Mouse (Mus musculus) stomach, embryonic 16.5 days (tissue): ENCODE results near the gene Usp29. TPM values are rescaled to one million over a fixed set of nuclear protein-coding genes. Genes with fewer than 3 reads are reported as not detected.
"Not testable (repeated sequence)": the region's sequence is repeated elsewhere in the genome, so short reads cannot be mapped to it uniquely, and the experiment has no call there.

ENCODE experiments used
- ATAC-seq: fragments of 200-750 bp; cut with Nextera tagmentation; 2 replicates; pipeline ENCODE4 v1.8.0; 2017; ENCODE audit warnings: moderate number of reproducible peaks, moderate TSS enrichment; ENCODE audit not compliant: insufficient read depth, low FRiP score
- H3K27ac ChIP-seq: fragments of 300-500 bp; sonication (generic); 2 replicates; pipeline ENCODE4 v1.5.1; 2014; ENCODE audit warnings: low read length
- H3K27me3 ChIP-seq: fragments of 300-500 bp; sonication (generic); 2 replicates; pipeline ENCODE4 v1.6.1; 2014; ENCODE audit warnings: low read length, control low read depth, mixed read lengths; ENCODE audit not compliant: control insufficient read depth, insufficient read depth
- H3K36me3 ChIP-seq: fragments of 300-500 bp; sonication (generic); 2 replicates; pipeline ENCODE4 v1.6.1; 2014; ENCODE audit warnings: low read length; ENCODE audit not compliant: control insufficient read depth, insufficient read depth
- H3K4me1 ChIP-seq: fragments of 300-500 bp; sonication (generic); 2 replicates; pipeline ENCODE4 v1.6.1; 2014; ENCODE audit warnings: low read length, control low read depth, mixed read lengths; ENCODE audit not compliant: control insufficient read depth, insufficient read depth
- H3K4me2 ChIP-seq: fragments of 300-500 bp; sonication (generic); 2 replicates; pipeline ENCODE4 v1.6.1; 2014; ENCODE audit warnings: low read depth, low read length, mixed read lengths
- H3K4me3 ChIP-seq: fragments of 300-500 bp; sonication (generic); replicated peaks from 2 replicates; pipeline ENCODE4 v1.5.1; 2014; ENCODE audit warnings: mild to moderate bottlenecking, low read length
- H3K9ac ChIP-seq: fragments of 300-500 bp; sonication (generic); 2 replicates; pipeline ENCODE4 v1.6.1; 2014; ENCODE audit warnings: low read length
- H3K9me3 ChIP-seq: fragments of 300-500 bp; sonication (generic); replicated peaks from 2 replicates; pipeline ENCODE4 v1.6.1; 2016; ENCODE audit warnings: low read length, control low read depth; ENCODE audit not compliant: control insufficient read depth
- WGBS: fragments of 180-500 bp; shearing (Covaris S2); extraction: QIAGEN DNeasy Blood & Tissue Kit; methylation state at CpG from one replicate; pipeline ENCODE4 v1.1.7; 2014; 5-methylcytosine and 5-hydroxymethylcytosine counted together
- polyA plus RNA-seq: library from polyadenylated mRNA; unstranded; fragments of >200 nt; fragmentation: Nextera tagmentation; extraction: Ambion mirVana; gene quantifications from 2 replicates; pipeline ENCODE4 v1.2.1, GENCODE M21; 2015

Usp29 gene
- polyA plus RNA-seq, 1 experiment from 2014 or later, result 5.6 TPM

DNA sequence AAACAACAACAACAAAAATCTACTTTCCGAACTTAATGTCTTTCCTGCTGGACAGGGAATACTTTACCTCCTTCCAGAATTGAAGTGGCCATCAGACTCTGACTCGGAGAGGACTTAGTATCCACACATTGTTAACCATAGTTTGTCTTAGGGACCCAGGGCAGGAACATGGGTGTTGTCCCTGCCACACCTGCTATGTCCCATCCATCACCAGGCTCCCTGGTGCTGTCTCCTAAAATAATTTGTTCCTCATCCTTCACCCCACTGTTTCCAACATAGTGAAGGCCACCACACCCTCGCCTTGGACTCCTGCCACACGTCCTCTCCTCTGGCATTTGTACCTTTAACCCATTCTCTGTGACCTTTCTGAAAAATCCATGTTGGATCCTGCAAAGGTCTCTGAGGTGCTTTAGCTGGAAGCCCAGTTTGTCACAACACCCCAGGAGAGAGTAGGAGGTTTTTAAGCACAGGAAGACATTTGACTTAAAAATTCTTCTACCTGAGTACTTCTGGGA lies 26.5 kb downstream of the Usp29 start:
- no peaks in the 10 kb centered on the region for H3K4me1 ChIP-seq
- H3K9ac ChIP-seq, result no peak overlapping the region
- no peak overlapping the region for H3K4me3 ChIP-seq
- ATAC-seq, result no peak
- no peak overlapping the region for H3K27ac ChIP-seq
- 68% methylated on average over 4 of the region's 4 CpGs for WGBS
- H3K36me3 ChIP-seq, result no peaks in the 10 kb centered on the region
- H3K4me2 ChIP-seq, result no peak overlapping the region
- no peaks in the 10 kb centered on the region for H3K27me3 ChIP-seq
- H3K9me3 ChIP-seq, result no peaks in the 10 kb centered on the region

DNA sequence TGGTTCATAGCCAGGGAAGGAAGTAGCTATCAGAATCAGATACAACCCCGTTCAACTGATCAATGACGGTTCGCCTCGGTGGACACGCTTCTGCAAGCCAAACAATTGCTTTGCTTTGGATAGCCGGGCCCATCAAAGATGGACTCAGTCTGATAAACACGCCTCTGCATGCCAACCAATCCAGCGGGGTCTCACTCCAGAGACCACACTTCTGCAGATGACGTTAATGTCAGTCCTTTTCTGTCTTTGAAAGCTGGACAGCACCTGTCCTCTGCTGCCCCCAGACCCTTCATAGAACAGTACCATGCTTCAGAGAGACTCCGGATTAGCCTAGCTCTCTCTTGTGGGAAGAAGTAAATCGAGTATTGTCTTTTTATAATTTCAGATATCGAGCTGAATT lies 29.3 kb downstream of the Usp29 start:
- no peak overlapping the region for H3K27ac ChIP-seq
- H3K4me2 ChIP-seq, result no peak overlapping the region
- no peaks in the 10 kb centered on the region for H3K9me3 ChIP-seq
- H3K4me3 ChIP-seq, result no peak overlapping the region
- H3K36me3 ChIP-seq, result no peaks in the 10 kb centered on the region
- H3K9ac ChIP-seq, result no peak overlapping the region
- 73% methylated on average over 12 of the region's 12 CpGs for WGBS
- H3K4me1 ChIP-seq, result no peaks in the 10 kb centered on the region
- no peaks in the 10 kb centered on the region for H3K27me3 ChIP-seq
- ATAC-seq, result no peak

- Histone ChIP-seq H3K4me1 (0 out of 2 replicates have a peak, but pooled peaks cover under 1% of the 10 kb centered on the region), H3K4me3 (no peak overlapping the region), H3K9me3 (no peaks in the 10 kb centered on the region), H3K27ac (no peak overlapping the region), H3K9ac (no peak overlapping the region), H3K4me2 (no peak overlapping the region), H3K36me3 (no peaks in the 10 kb centered on the region), H3K27me3 (no peaks in the 10 kb centered on the region)
- WGBS, result 62% methylated on average over 6 of the region's 6 CpGs
- ATAC-seq, result no peak
Observed at GRCm38 (mm10) chr7:6760170-6760569, 29.8 kb downstream of the Usp29 start.

- Histone ChIP-seq H3K27me3 (no peaks in the 10 kb centered on the region), H3K4me3 (no peak overlapping the region), H3K27ac (no peak overlapping the region), H3K9me3 (no peaks in the 10 kb centered on the region), H3K9ac (no peak overlapping the region), H3K36me3 (no peaks in the 10 kb centered on the region), H3K4me1 (peaks cover 9% of the 10 kb centered on the region), H3K4me2 (no peak overlapping the region)
- no peak for ATAC-seq
- 47% methylated on average over 5 of the region's 5 CpGs for WGBS
Observed at GRCm38 (mm10) chr7:6765240-6765639, 34.9 kb downstream of the Usp29 start.

GRCm38 (mm10) chr7:6770286-6770685 lies 39.9 kb downstream of the Usp29 start:
- H3K4me2 ChIP-seq, result no peak overlapping the region

GRCm38 (mm10) chr7:6773865-6774413 lies 43.6 kb downstream of the Usp29 start:
- peaks cover 38% of the 10 kb centered on the region for H3K4me1 ChIP-seq

More at GRCm38 (mm10) chr7:6770286-6770685, 39.9 kb downstream of the Usp29 start:
- no peaks in the 10 kb centered on the region for H3K9me3 ChIP-seq
- no peaks in the 10 kb centered on the region for H3K36me3 ChIP-seq
- no peak overlapping the region for H3K4me3 ChIP-seq
- 0 out of 2 replicates have a peak overlapping the region, but pooled peaks have one; percentile 32 for H3K9ac ChIP-seq
- 6% methylated on average over 8 of the region's 8 CpGs for WGBS
- H3K27ac ChIP-seq, result peak overlapping the region; percentile 54
- H3K4me1 ChIP-seq, result peaks cover 18% of the 10 kb centered on the region
- H3K27me3 ChIP-seq, result no peaks in the 10 kb centered on the region
- ATAC-seq, result peak; percentile 84

GRCm38 (mm10) chr7:6776314-6777059 lies 46.1 kb downstream of the Usp29 start:
- Histone ChIP-seq H3K9me3 (no peaks in the 10 kb centered on the region), H3K27ac (peak overlapping the region; percentile 83), H3K4me3 (no peak overlapping the region), H3K4me1 (peaks cover 33% of the 10 kb centered on the region), H3K36me3 (no peaks in the 10 kb centered on the region), H3K4me2 (no peak overlapping the region), H3K9ac (no peak overlapping the region), H3K27me3 (no peaks in the 10 kb centered on the region)
- 74% methylated on average over 10 of the region's 10 CpGs for WGBS
- no peak for ATAC-seq

More at GRCm38 (mm10) chr7:6773865-6774413, 43.6 kb downstream of the Usp29 start:
- ATAC-seq, H3K4me2 ChIP-seq, H3K9me3 ChIP-seq, H3K27me3 ChIP-seq, H3K9ac ChIP-seq, H3K27ac ChIP-seq, H3K4me3 ChIP-seq, H3K36me3 ChIP-seq: not testable (repeated sequence)
- WGBS, result 43% methylated on average over 11 of the region's 11 CpGs

DNA sequence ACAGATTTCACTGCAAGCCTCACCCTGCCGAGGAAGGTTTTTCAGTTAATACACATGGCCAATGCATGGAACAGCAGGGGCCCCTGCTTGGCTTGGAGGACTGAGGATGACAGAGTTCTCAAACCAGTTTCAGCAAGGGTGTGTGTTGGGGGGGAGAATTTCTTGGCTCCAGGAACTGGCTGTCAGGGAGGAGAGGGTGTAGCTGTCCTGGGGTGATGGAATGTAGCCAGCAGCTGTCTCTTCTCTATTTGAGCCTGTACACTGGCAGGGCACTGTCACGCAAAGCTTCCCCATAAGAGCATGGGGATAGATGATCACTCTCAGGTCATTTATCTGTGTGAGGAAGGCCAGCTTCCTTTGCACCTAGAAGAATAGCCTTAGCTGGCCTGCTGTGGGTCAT lies 46.7 kb downstream of the Usp29 start:
- no peaks in the 10 kb centered on the region for H3K27me3 ChIP-seq
- H3K4me2 ChIP-seq, result no peak overlapping the region
- no peaks in the 10 kb centered on the region for H3K9me3 ChIP-seq
- H3K4me1 ChIP-seq, result peaks cover 39% of the 10 kb centered on the region
- WGBS, result 29% methylated on average over 2 of the region's 2 CpGs
- peak overlapping the region; percentile 35; the same call in 1 of the 2 replicates for H3K9ac ChIP-seq
- no peaks in the 10 kb centered on the region for H3K36me3 ChIP-seq
- H3K4me3 ChIP-seq, result no peak overlapping the region
- ATAC-seq, result peak; percentile 53
- peak overlapping the region; percentile 83 for H3K27ac ChIP-seq

- Histone ChIP-seq H3K9ac (peak overlapping the region; percentile 35; the same call in 1 of the 2 replicates), H3K4me3 (no peak overlapping the region), H3K27ac (peak overlapping the region; percentile 83), H3K27me3 (no peaks in the 10 kb centered on the region), H3K4me1 (peaks cover 45% of the 10 kb centered on the region), H3K4me2 (no peak overlapping the region), H3K36me3 (no peaks in the 10 kb centered on the region), H3K9me3 (no peaks in the 10 kb centered on the region)
- peak; percentile 14; the same call in 1 of the 2 replicates for ATAC-seq
- 15% methylated on average over 4 of the region's 4 CpGs for WGBS
Observed at GRCm38 (mm10) chr7:6777689-6778088, 47.3 kb downstream of the Usp29 start.
